Mouse (Mus musculus) macrophage (primary cell): ENCODE results near the gene Emc3. TPM values are rescaled to one million over a fixed set of nuclear protein-coding genes. Genes with fewer than 3 reads are reported as not detected.

Experiments used
- H3K27ac ChIP-seq: fragments of 350-480 bp; formaldehyde crosslinking; 2 replicates; pipeline ENCODE4 v1.9.0; 2021
- H3K36me3 ChIP-seq: fragments of 350-480 bp; formaldehyde crosslinking; 2 replicates; pipeline ENCODE4 v1.9.0; 2021; ENCODE audit errors: inconsistent target
- H3K4me3 ChIP-seq: fragments of 350-480 bp; formaldehyde crosslinking; 2 replicates; pipeline ENCODE4 v1.9.0; 2021; ENCODE audit errors: inconsistent target
- H3K79me2 ChIP-seq: fragments of 350-480 bp; formaldehyde crosslinking; 2 replicates; pipeline ENCODE4 v1.9.0; 2021; ENCODE audit errors: inconsistent target
- WGBS: methylation state at CpG from one replicate; pipeline ENCODE4 v1.1.7; 2026; ENCODE audit warnings: inconsistent platforms; ENCODE audit not compliant: missing documents; 5-methylcytosine and 5-hydroxymethylcytosine counted together
- polyA plus RNA-seq: library from polyadenylated mRNA; stranded (reverse); fragments of 250-400 nt; gene quantifications from 3 replicates; pipeline ENCODE4 v1.2.4, GENCODE M21; 2018; ENCODE audit warnings: inconsistent platforms
- total RNA-seq, 78 experiments: library from RNA; depleted of rRNA; stranded (reverse); fragments of 250-400 nt; gene quantifications; 1 replicate in 9 of 78; 2 replicates in 24 of 78; 3 replicates in 43 of 78; 4 replicates in 2 of 78; pipeline ENCODE4 v1.2.4; 2018; ENCODE audit warnings: inconsistent platforms in 56 of 78

The Emc3 gene
- total RNA-seq (2018; cell fraction: chromatin; rRNA removed), result 10 to 100 TPM; 11.6 to 35.8 (median 27.1) TPM
- total RNA-seq (2018; cell fraction: cytosol; rRNA removed), result 10 to 100 TPM; 63.7 to 92.5 (median 82.3) TPM
- total RNA-seq (2018; cell fraction: nucleus; rRNA removed), result 10 to 100 TPM; 24.6 to 78.0 (median 49.5) TPM
- polyA plus RNA-seq, result 82.1 to 91.7 TPM (median 91.0 TPM) in 3 replicates

GRCm38 (mm10) chr6:113530932-113531839, at the start of gene Emc3, which contains the start of gene Fancd2:
TSS of gene Emc3 (minus strand) at chr6:113531652.
TSS of gene Fancd2 (plus strand) at chr6:113531682.
- under 1% methylated on average over 47 of the region's 47 CpGs for WGBS
- peak within 1 kb of the TSS; percentile 53 for H3K27ac ChIP-seq
- peaks cover 53% of the 10 kb centered on the region for H3K79me2 ChIP-seq
- H3K36me3 ChIP-seq, result no peaks in the 10 kb centered on the region
- peak within 1 kb of the TSS; percentile 98 for H3K4me3 ChIP-seq

GRCm38 (mm10) chr6:113579306-113579705, 47.9 kb upstream of the Emc3 start:
- H3K27ac ChIP-seq, result no peak overlapping the region
- H3K36me3 ChIP-seq, result no peaks in the 10 kb centered on the region
- no peaks in the 10 kb centered on the region for H3K79me2 ChIP-seq
- no peak overlapping the region for H3K4me3 ChIP-seq
- WGBS, result 94% methylated on average over 3 of the region's 3 CpGs

- 97% methylated on average over 6 of the region's 6 CpGs for WGBS
- Histone ChIP-seq H3K27ac (no peak overlapping the region), H3K79me2 (no peaks in the 10 kb centered on the region), H3K36me3 (no peaks in the 10 kb centered on the region), H3K4me3 (no peak overlapping the region)
Observed at GRCm38 (mm10) chr6:113576044-113576443, 44.6 kb upstream of the Emc3 start.

GRCm38 (mm10) chr6:113564557-113564956, 33.1 kb upstream of the Emc3 start:
- H3K79me2 ChIP-seq, result no peaks in the 10 kb centered on the region
- H3K27ac ChIP-seq, result no peak overlapping the region
- no peak overlapping the region for H3K4me3 ChIP-seq
- no peaks in the 10 kb centered on the region for H3K36me3 ChIP-seq
- WGBS, result 100% methylated on average over 1 of the region's 1 CpGs

- Histone ChIP-seq H3K4me3 (no peak overlapping the region), H3K36me3 (no peaks in the 10 kb centered on the region), H3K79me2 (no peaks in the 10 kb centered on the region), H3K27ac (no peak overlapping the region)
- WGBS, result 95% methylated on average over 6 of the region's 6 CpGs
Observed at GRCm38 (mm10) chr6:113559736-113560135, 28.3 kb upstream of the Emc3 start.

GRCm38 (mm10) chr6:113543906-113544481, 12.5 kb upstream of the Emc3 start:
- H3K36me3 ChIP-seq, result no peaks in the 10 kb centered on the region
- WGBS, result 92% methylated on average over 8 of the region's 12 CpGs
- H3K79me2 ChIP-seq, result no peaks in the 10 kb centered on the region
- no peak overlapping the region for H3K27ac ChIP-seq
- no peak overlapping the region for H3K4me3 ChIP-seq

GRCm38 (mm10) chr6:113541610-113542009, 10.2 kb upstream of the Emc3 start:
- 86% methylated on average over 5 of the region's 6 CpGs for WGBS
- H3K36me3 ChIP-seq, result no peaks in the 10 kb centered on the region
- H3K79me2 ChIP-seq, result no peaks in the 10 kb centered on the region
- H3K4me3 ChIP-seq, result no peak overlapping the region
- no peak overlapping the region for H3K27ac ChIP-seq

- Histone ChIP-seq H3K4me3 (no peak overlapping the region), H3K79me2 (peaks cover 16% of the 10 kb centered on the region), H3K36me3 (no peaks in the 10 kb centered on the region), H3K27ac (no peak overlapping the region)
- WGBS, result 98% methylated on average over 6 of the region's 7 CpGs
Observed at GRCm38 (mm10) chr6:113534886-113535285, 3.4 kb upstream of the Emc3 start.

- H3K36me3 ChIP-seq, result no peaks in the 10 kb centered on the region
- H3K4me3 ChIP-seq, result peak overlapping the region; percentile 98
- WGBS, result 6% methylated on average over 7 of the region's 7 CpGs
- peak overlapping the region; percentile 53 for H3K27ac ChIP-seq
- peaks cover 46% of the 10 kb centered on the region for H3K79me2 ChIP-seq
Observed at GRCm38 (mm10) chr6:113531840-113532404, 470 bp upstream of the Emc3 start.

- WGBS, result 72% methylated on average over 8 of the region's 8 CpGs
- peaks cover 53% of the 10 kb centered on the region for H3K79me2 ChIP-seq
- H3K4me3 ChIP-seq, result no peak overlapping the region
- peaks cover 45% of the 10 kb centered on the region for H3K36me3 ChIP-seq
- no peak overlapping the region for H3K27ac ChIP-seq
Observed at GRCm38 (mm10) chr6:113523420-113523819, 8.0 kb downstream of the Emc3 start.

GRCm38 (mm10) chr6:113522310-113522709, 9.1 kb downstream of the Emc3 start:
- Histone ChIP-seq H3K36me3 (peaks cover 54% of the 10 kb centered on the region), H3K4me3 (no peak overlapping the region), H3K27ac (no peak overlapping the region), H3K79me2 (peaks cover 42% of the 10 kb centered on the region)
- WGBS, result 100% methylated on average over 1 of the region's 1 CpGs

- Histone ChIP-seq H3K4me3 (no peak overlapping the region), H3K79me2 (no peaks in the 10 kb centered on the region), H3K36me3 (peaks cover 83% of the 10 kb centered on the region), H3K27ac (no peak overlapping the region)
- 22% methylated on average over 8 of the region's 8 CpGs for WGBS
Observed at GRCm38 (mm10) chr6:113517434-113518080, 13.9 kb downstream of the Emc3 start.

- Histone ChIP-seq H3K27ac (no peak overlapping the region), H3K79me2 (no peaks in the 10 kb centered on the region), H3K4me3 (no peak overlapping the region), H3K36me3 (peaks cover 55% of the 10 kb centered on the region)
- WGBS, result 97% methylated on average over 3 of the region's 3 CpGs
Observed at GRCm38 (mm10) chr6:113514600-113514999, 16.9 kb downstream of the Emc3 start.

- Histone ChIP-seq H3K4me3 (no peak overlapping the region), H3K36me3 (peaks cover 49% of the 10 kb centered on the region), H3K79me2 (no peaks in the 10 kb centered on the region), H3K27ac (no peak overlapping the region)
- 94% methylated on average over 6 of the region's 6 CpGs for WGBS
Observed at GRCm38 (mm10) chr6:113513944-113514343, 17.5 kb downstream of the Emc3 start.
